Mouse (Mus musculus): ENCODE results near the gene Olfr1154. TPM values are rescaled to one million over a fixed set of nuclear protein-coding genes. Genes with fewer than 3 reads are reported as not detected.

Olfr1154 gene
- not detected for total RNA-seq (2021)
- long read RNA-seq, experiment 1: 0 reads
- long read RNA-seq, experiment 2: 0 reads

DNA sequence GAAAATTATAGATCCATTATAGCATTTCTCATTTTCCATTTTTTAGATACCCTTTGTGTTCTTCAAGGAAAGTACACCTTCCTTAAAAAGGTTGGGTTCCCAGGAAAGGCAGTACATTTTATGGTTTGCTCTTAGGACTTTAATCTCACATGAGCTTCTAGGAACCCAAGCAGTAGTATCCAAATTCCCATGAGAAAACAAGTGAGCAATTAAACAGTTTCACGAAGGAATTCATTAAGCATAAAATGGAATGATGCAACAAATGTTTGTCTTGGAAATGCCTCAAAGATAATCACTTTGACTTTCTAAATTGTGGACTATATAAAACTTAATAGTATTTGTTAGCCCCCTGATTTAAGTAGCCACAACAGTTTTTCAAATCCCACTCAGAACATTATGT, at the start of gene Olfr1154:
TSS of gene Olfr1154 (minus strand) at position 101 of the 400 bp plus-strand sequence.
- DNase-seq (ENCODE audit: low spot score in 2 of 2): no peak

DNA sequence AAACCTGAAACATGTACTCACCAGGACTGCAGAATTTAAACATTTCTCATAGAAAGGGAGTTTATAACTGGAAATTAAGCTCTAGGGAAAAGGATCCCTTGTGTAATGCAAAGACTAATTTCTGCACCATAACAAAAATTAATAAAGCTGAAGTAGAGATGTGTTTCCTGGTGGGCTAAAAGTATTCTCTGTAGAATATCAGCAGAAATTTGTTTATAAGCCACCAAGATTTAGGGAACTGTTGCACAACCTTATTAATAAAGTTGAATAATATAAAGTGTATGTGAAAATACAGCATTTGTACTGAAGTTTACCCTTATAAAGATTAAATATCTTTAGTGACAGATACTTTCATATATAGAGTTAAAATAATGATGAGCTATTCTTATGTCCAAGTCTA, 48.0 kb upstream of the Olfr1154 start, which contains the start of gene Olfr1156:
TSS of gene Olfr1156 (minus strand) at position 101 of the 400 bp plus-strand sequence.
- no peak for DNase-seq (ENCODE audit: low spot score in 2 of 2)

- no peak for DNase-seq (ENCODE audit: low spot score in 2 of 2)
Measured at GRCm38 (mm10) chr2:87945037-87945436, 40.1 kb upstream of the Olfr1154 start, which contains the start of gene Olfr1155. TSS of gene Olfr1155 (minus strand) at chr2:87945137.

DNA sequence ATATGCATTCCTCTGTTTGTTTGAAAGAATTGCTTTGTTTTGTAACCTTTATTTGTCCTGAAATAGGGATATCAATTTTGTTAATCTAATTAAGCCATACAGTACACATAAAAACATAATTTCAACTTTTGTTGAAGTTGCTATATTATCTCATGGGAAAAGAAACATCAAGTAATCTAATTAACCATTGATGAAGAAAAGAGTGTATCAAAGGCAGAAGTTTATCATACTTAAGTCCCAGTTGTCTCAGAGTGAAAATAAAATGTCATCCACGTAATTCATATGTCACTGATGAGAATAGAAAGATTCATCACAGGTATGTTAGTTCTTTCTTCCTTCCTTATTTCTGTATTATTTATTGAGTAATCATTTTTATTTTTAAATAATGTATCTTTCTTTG, 10.3 kb downstream of the Olfr1154 start, which contains the start of gene Olfr1153:
TSS of gene Olfr1153 (plus strand) at position 301 of the 400 bp plus-strand sequence.
- DNase-seq (ENCODE audit: low spot score in 2 of 2): no peak

GRCm38 (mm10) chr2:87866192-87866591, 38.8 kb downstream of the Olfr1154 start, which contains the start of gene Olfr1152:
TSS of gene Olfr1152 (plus strand) at chr2:87866492.
- no peak for DNase-seq (ENCODE audit: low spot score in 2 of 2)

DNA sequence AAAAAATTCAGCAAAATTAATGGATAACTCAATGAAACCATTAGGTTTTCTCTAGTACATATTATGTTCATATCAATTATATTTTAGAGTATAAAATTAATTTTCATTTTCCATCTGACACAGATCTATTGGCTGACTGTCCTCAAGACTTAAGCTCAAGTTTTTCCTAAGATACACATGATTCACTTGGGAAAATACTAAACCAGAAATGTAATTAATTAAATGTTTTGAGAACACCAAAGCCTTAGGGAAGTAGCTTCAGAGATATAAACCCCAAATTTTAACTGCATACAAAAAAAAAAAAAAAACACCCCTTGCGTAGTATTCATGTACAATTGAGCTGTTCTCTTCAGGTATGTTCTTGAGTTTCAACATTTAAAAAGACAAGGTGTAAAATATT, 49.4 kb downstream of the Olfr1154 start, which contains the start of gene Olfr1151:
TSS of gene Olfr1151 (plus strand) at position 301 of the 400 bp plus-strand sequence.
- no peak for DNase-seq (ENCODE audit: low spot score in 2 of 2)

Other genes with a start within 250 kb of the Olfr1154 start
- gene Olfr1134, start 246.7 kb downstream of the Olfr1154 start, total RNA-seq (2021): not detected
- not detected for gene Olfr1135, start 231.5 kb downstream of the Olfr1154 start, total RNA-seq (2021)
- gene Olfr1136, start 211.2 kb downstream of the Olfr1154 start, total RNA-seq (2021): not detected
- not detected for gene Olfr1137, start 192.0 kb downstream of the Olfr1154 start, total RNA-seq (2021)
- not detected for gene Olfr1138, start 165.2 kb downstream of the Olfr1154 start, total RNA-seq (2021)
- gene Olfr1140, start 161.4 kb downstream of the Olfr1154 start, total RNA-seq (2021): not detected
- not detected for gene Olfr1141, start 151.2 kb downstream of the Olfr1154 start, total RNA-seq (2021)
- not detected for gene Olfr152, start 125.7 kb downstream of the Olfr1154 start, total RNA-seq (2021)
- gene Olfr1143, start 104.6 kb downstream of the Olfr1154 start, total RNA-seq (2021): not detected
- not detected for gene Olfr1145, start 95.3 kb downstream of the Olfr1154 start, total RNA-seq (2021)
- gene Olfr1148, start 74.6 kb downstream of the Olfr1154 start, total RNA-seq (2021): not detected
- gene Olfr1150-ps1, start 61.2 kb downstream of the Olfr1154 start, total RNA-seq (2021): not detected
- not detected for gene Olfr1151, start 49.3 kb downstream of the Olfr1154 start, total RNA-seq (2021)
- gene Olfr1152, start 38.7 kb downstream of the Olfr1154 start, total RNA-seq (2021): not detected
- not detected for gene Olfr1153, start 10.2 kb downstream of the Olfr1154 start, total RNA-seq (2021)
- not detected for gene Olfr1155, start 40.0 kb upstream of the Olfr1154 start, total RNA-seq (2021)
- gene Olfr1156, start 47.9 kb upstream of the Olfr1154 start, total RNA-seq (2021): not detected
- gene Olfr1157, start 63.1 kb upstream of the Olfr1154 start, total RNA-seq (2021): not detected
- not detected for gene Olfr74, start 69.5 kb upstream of the Olfr1154 start, total RNA-seq (2021)
- gene Olfr1158, start 84.9 kb upstream of the Olfr1154 start, total RNA-seq (2021): not detected
- not detected for gene Olfr1160, start 103.1 kb upstream of the Olfr1154 start, total RNA-seq (2021)
- not detected for gene Olfr1161, start 117.6 kb upstream of the Olfr1154 start, total RNA-seq (2021)
- not detected for gene Olfr73, start 132.5 kb upstream of the Olfr1154 start, total RNA-seq (2021)
- not detected for gene Olfr1162, start 146.0 kb upstream of the Olfr1154 start, total RNA-seq (2021)
- gene Olfr1163, start 166.7 kb upstream of the Olfr1154 start, total RNA-seq (2021): not detected
- gene Olfr1164, start 188.8 kb upstream of the Olfr1154 start, total RNA-seq (2021): not detected
- not detected for gene Olfr1166, start 223.1 kb upstream of the Olfr1154 start, total RNA-seq (2021)